Mouse (Mus musculus) retina, embryonic 14.5 days (tissue): ENCODE measurements around the gene Elf1.
A peak's percentile ranks its signal among the peaks of the same experiment; 100 is the strongest.
"Not testable (repeated sequence)": the region's sequence is repeated elsewhere in the genome, so short reads cannot be mapped to it uniquely, and the experiment has no call there.

Experiments
- DNase-seq: peaks from one replicate; pipeline ENCODE4 v3.0.0-alpha.2; 2015; ENCODE audit warnings: low spot score

The Elf1 gene

GRCm38 (mm10) chr14:79521471-79522117 lies 40.6 kb downstream of the Elf1 start:
- no peak for DNase-seq

- DNase-seq: no peak
These were observed 41.4 kb downstream of the Elf1 start for GRCm38 (mm10) chr14:79522387-79522786.

- DNase-seq: not testable (repeated sequence)
These were observed 45.1 kb downstream of the Elf1 start for GRCm38 (mm10) chr14:79526106-79526505.

- no peak for DNase-seq
These were observed 46.7 kb downstream of the Elf1 start for GRCm38 (mm10) chr14:79527704-79528103.

GRCm38 (mm10) chr14:79529581-79530554 lies 48.9 kb downstream of the Elf1 start:
- DNase-seq: no peak

GRCm38 (mm10) chr14:79530761-79531160 lies 49.8 kb downstream of the Elf1 start:
- DNase-seq: no peak

GRCm38 (mm10) chr14:79532036-79532776 lies 51.2 kb downstream of the Elf1 start:
- DNase-seq: no peak

- no peak for DNase-seq
These were observed 52.4 kb downstream of the Elf1 start for GRCm38 (mm10) chr14:79533350-79533749.

GRCm38 (mm10) chr14:79534206-79534605 lies 53.2 kb downstream of the Elf1 start:
- no peak for DNase-seq

GRCm38 (mm10) chr14:79534656-79535055 lies 53.7 kb downstream of the Elf1 start:
- DNase-seq: not testable (repeated sequence)

GRCm38 (mm10) chr14:79535318-79535717 lies 54.3 kb downstream of the Elf1 start:
- DNase-seq: no peak

- DNase-seq: no peak
These were observed 55.0 kb downstream of the Elf1 start for GRCm38 (mm10) chr14:79536011-79536410.

- no peak for DNase-seq
These were observed 55.8 kb downstream of the Elf1 start for GRCm38 (mm10) chr14:79536837-79537236.

- DNase-seq: no peak
These were observed 56.5 kb downstream of the Elf1 start for GRCm38 (mm10) chr14:79537463-79537862.

GRCm38 (mm10) chr14:79537921-79538320 lies 56.9 kb downstream of the Elf1 start:
- no peak for DNase-seq

GRCm38 (mm10) chr14:79541606-79542005 lies 60.6 kb downstream of the Elf1 start:
- DNase-seq: no peak

- no peak for DNase-seq
These were observed 68.3 kb downstream of the Elf1 start for GRCm38 (mm10) chr14:79549343-79549742.

GRCm38 (mm10) chr14:79551929-79552328 lies 70.9 kb downstream of the Elf1 start:
- DNase-seq: no peak

GRCm38 (mm10) chr14:79552854-79553253 lies 71.9 kb downstream of the Elf1 start:
- no peak for DNase-seq

GRCm38 (mm10) chr14:79557796-79558195 lies 76.8 kb downstream of the Elf1 start:
- DNase-seq: no peak

GRCm38 (mm10) chr14:79562745-79563144 lies 81.8 kb downstream of the Elf1 start:
- DNase-seq: peak; percentile 66

- DNase-seq: peak; percentile 3
These were observed 83.8 kb downstream of the Elf1 start for GRCm38 (mm10) chr14:79564784-79565183.
